Mouse (Mus musculus): Measurements from ENCODE around the gene Rabggta. TPM values are rescaled to one million over a fixed set of nuclear protein-coding genes. Genes with fewer than 3 reads are reported as not detected.

Rabggta gene
- total RNA-seq, 2 experiments from 2014 or later, result 41.4 to 41.8 TPM

- DNase-seq (ENCODE audit: low spot score in 2 of 2), result no peak
Observed at GRCm38 (mm10) chr14:55702761-55703160, 19.3 kb downstream of the Rabggta start.

- DNase-seq (ENCODE audit: low spot score in 2 of 2), result no peak
Observed at GRCm38 (mm10) chr14:55701131-55701530, 20.9 kb downstream of the Rabggta start.

- no peak for DNase-seq (ENCODE audit: low spot score in 2 of 2)
Observed at GRCm38 (mm10) chr14:55697226-55697625, 24.8 kb downstream of the Rabggta start.

- DNase-seq (ENCODE audit: low spot score in 2 of 2), result no peak
Observed at GRCm38 (mm10) chr14:55689433-55689832, 32.6 kb downstream of the Rabggta start.

GRCm38 (mm10) chr14:55682118-55682493 lies 40.0 kb downstream of the Rabggta start:
- DNase-seq (ENCODE audit: low spot score in 2 of 2), result no peak

- DNase-seq (ENCODE audit: low spot score in 2 of 2), result peak; percentile 95 to 97
Observed at GRCm38 (mm10) chr14:55681160-55682117, 40.6 kb downstream of the Rabggta start, which contains the start of gene Tinf2. Gene Tinf2, minus strand, starts transcription at chr14:55681820.

GRCm38 (mm10) chr14:55677615-55678014 lies 44.4 kb downstream of the Rabggta start:
- DNase-seq (ENCODE audit: low spot score in 2 of 2), result no peak

- DNase-seq (ENCODE audit: low spot score in 2 of 2), result no peak
Observed at GRCm38 (mm10) chr14:55672741-55673060, 49.4 kb downstream of the Rabggta start.

GRCm38 (mm10) chr14:55671833-55672740 lies 50.0 kb downstream of the Rabggta start, which contains the start of the genes Gmpr2 and Nedd8:
Gene Gmpr2, plus strand, starts transcription at chr14:55671941.
Gene Nedd8, minus strand, starts transcription at chr14:55672124.
- peak; percentile 96 for DNase-seq (ENCODE audit: low spot score in 2 of 2)

GRCm38 (mm10) chr14:55671486-55671832 lies 50.6 kb downstream of the Rabggta start:
- DNase-seq (ENCODE audit: low spot score in 2 of 2), result peak in 1 of 2 experiments; percentile 61

Other genes starting within 250 kb of the Rabggta start
- 10 to 100 TPM; 17.0 to 21.9 TPM for gene Dhrs4, start 243.5 kb downstream of the Rabggta start, total RNA-seq (2021)
- 10 to 100 TPM; 68.3 to 97.6 TPM for gene Carmil3, start 231.6 kb downstream of the Rabggta start, total RNA-seq (2021)
- 100 to 1,000 TPM; 544 to 545 TPM for gene Cpne6, start 211.8 kb downstream of the Rabggta start, total RNA-seq (2021)
- 1 to 10 TPM; 1.5 to 2.2 TPM for gene Nrl, start 197.3 kb downstream of the Rabggta start, total RNA-seq (2021)
- gene Pck2, start 182.0 kb downstream of the Rabggta start, total RNA-seq (2021), result 10 to 100 TPM; 24.0 to 26.8 TPM
- 10 to 100 TPM; 66.9 to 72.3 TPM for gene Dcaf11, start 162.3 kb downstream of the Rabggta start, total RNA-seq (2021)
- 1 to 10 TPM in 1 of 2 experiments, under 1 TPM in 1; 0.98 to 1.1 TPM for gene A730061H03Rik, start 161.9 kb downstream of the Rabggta start, total RNA-seq (2021)
- gene Fitm1, start 146.6 kb downstream of the Rabggta start, total RNA-seq (2021), result not detected
- gene Psme1, start 144.1 kb downstream of the Rabggta start, total RNA-seq (2021), result 10 to 100 TPM; 59.8 to 64.3 TPM
- gene Emc9, start 137.0 kb downstream of the Rabggta start, total RNA-seq (2021), result 10 to 100 TPM; 39.0 to 42.3 TPM
- 10 to 100 TPM; 48.3 to 51.6 TPM for gene Psme2, start 131.2 kb downstream of the Rabggta start, total RNA-seq (2021)
- gene Rnf31, start 130.6 kb downstream of the Rabggta start, total RNA-seq (2021), result 10 to 100 TPM; 34.6 to 37.0 TPM
- gene Irf9, start 118.7 kb downstream of the Rabggta start, total RNA-seq (2021), result 1 to 10 TPM; 8.2 to 8.5 TPM
- gene Rec8, start 104.2 kb downstream of the Rabggta start, total RNA-seq (2021), result 1 to 10 TPM; 2.0 to 2.6 TPM
- 100 to 1,000 TPM; 120 to 145 TPM for gene Ipo4, start 86.3 kb downstream of the Rabggta start, total RNA-seq (2021)
- gene Gm49378, start 84.4 kb downstream of the Rabggta start, total RNA-seq (2021), result 1 to 10 TPM in 1 of 2 experiments, under 1 TPM in 1; 0.18 to 4.2 TPM
- 10 to 100 TPM; 49.0 to 51.1 TPM for gene Tm9sf1, start 78.5 kb downstream of the Rabggta start, total RNA-seq (2021)
- gene Tssk4, start 72.1 kb downstream of the Rabggta start, total RNA-seq (2021), result under 1 TPM; 0.81 to 0.90 TPM
- gene Mdp1, start 61.8 kb downstream of the Rabggta start, total RNA-seq (2021), result 10 to 100 TPM; 46.9 to 47.8 TPM
- 10 to 100 TPM; 27.5 to 27.6 TPM for gene Gmpr2, start 50.3 kb downstream of the Rabggta start, total RNA-seq (2021)
- gene Nedd8, start 50.1 kb downstream of the Rabggta start, total RNA-seq (2021), result 100 to 1,000 TPM; 298 to 325 TPM
- 10 to 100 TPM; 13.9 to 17.0 TPM for gene Tinf2, start 40.4 kb downstream of the Rabggta start, total RNA-seq (2021)
- under 1 TPM in 1 of 2 experiments, not detected in 1; 0.23 TPM for gene Tgm1, start 8.3 kb downstream of the Rabggta start, total RNA-seq (2021)
- gene Dhrs1, start 23.4 kb upstream of the Rabggta start, total RNA-seq (2021), result 100 to 1,000 TPM in 1 of 2 experiments, 10 to 100 TPM in 1; 96.3 to 102 TPM
- 10 to 100 TPM; 15.7 to 17.3 TPM for gene Nop9, start 23.4 kb upstream of the Rabggta start, total RNA-seq (2021)
- 1 to 10 TPM in 1 of 2 experiments, under 1 TPM in 1; 0.43 to 1.3 TPM for gene Cideb, start 36.2 kb upstream of the Rabggta start, total RNA-seq (2021)
- under 1 TPM; 0.30 to 0.38 TPM for gene Ltb4r2, start 39.2 kb upstream of the Rabggta start, total RNA-seq (2021)
- gene Ltb4r1, start 43.7 kb upstream of the Rabggta start, total RNA-seq (2021), result under 1 TPM; 0.46 to 0.55 TPM
- 1 to 10 TPM; 3.9 to 4.2 TPM for gene Adcy4, start 61.8 kb upstream of the Rabggta start, total RNA-seq (2021)
- gene Ripk3, start 66.6 kb upstream of the Rabggta start, total RNA-seq (2021), result under 1 TPM; 0.37 to 0.43 TPM
- gene Nfatc4, start 100.9 kb upstream of the Rabggta start, total RNA-seq (2021), result 1 to 10 TPM; 3.5 to 4.0 TPM
- 10 to 100 TPM; 11.3 to 11.4 TPM for gene Nynrin, start 131.7 kb upstream of the Rabggta start, total RNA-seq (2021)
- under 1 TPM; 0.38 to 0.69 TPM for gene Cbln3, start 162.1 kb upstream of the Rabggta start, total RNA-seq (2021)
- gene Khnyn, start 162.7 kb upstream of the Rabggta start, total RNA-seq (2021), result 10 to 100 TPM; 11.5 to 11.9 TPM
- 10 to 100 TPM; 73.9 to 76.0 TPM for gene Sdr39u1, start 178.0 kb upstream of the Rabggta start, total RNA-seq (2021)
- gene Cma1, start 222.4 kb upstream of the Rabggta start, total RNA-seq (2021), result 1 to 10 TPM in 1 of 2 experiments, under 1 TPM in 1; 0.48 to 1.2 TPM
- gene Cma2, start 228.7 kb upstream of the Rabggta start, total RNA-seq (2021), result not detected